Mouse (Mus musculus): ENCODE results near the gene Grin3b. TPM values are rescaled to one million over a fixed set of nuclear protein-coding genes. Genes with fewer than 3 reads are reported as not detected.

The Grin3b gene
- total and polyA plus RNA-seq, 3 experiments: 0.07 to 0.60 (median 0.44) TPM

DNA sequence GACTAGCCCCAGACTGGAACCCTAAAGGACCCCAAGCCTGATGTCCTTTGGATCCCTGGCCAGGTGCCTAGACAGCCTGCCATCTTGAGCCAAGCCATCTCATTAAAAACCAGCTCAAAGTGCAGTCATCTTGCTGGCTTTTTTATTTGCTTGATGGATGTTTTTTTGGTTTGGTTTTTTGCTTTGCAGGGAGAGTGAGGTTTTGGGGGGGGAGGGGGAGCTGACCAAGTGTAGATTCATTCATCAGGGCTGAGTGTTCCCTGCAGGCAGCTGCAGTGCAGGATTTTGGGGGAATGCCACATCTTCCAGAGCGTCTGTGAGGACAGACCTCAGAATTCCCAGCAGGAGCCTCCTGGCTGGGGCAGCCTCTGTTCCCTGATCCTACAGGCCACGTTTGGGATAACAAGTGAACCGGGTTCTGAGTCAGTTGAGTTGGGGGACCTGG, 1.4 kb upstream of the Grin3b start:
- peaks cover 7% of the 10 kb centered on the region; the same call in 1 of the 2 replicates for H3K27me3 ChIP-seq (ENCODE audit: insufficient read depth, low read length)
- H3K9me3 ChIP-seq (replicated peaks): peaks cover 4% of the 10 kb centered on the region
- DNase-seq (ENCODE audit: low spot score): no peak
- H3K4me1 ChIP-seq (ENCODE audit: insufficient read depth, low read depth, low read length): peaks cover 34% of the 10 kb centered on the region
- H3K4me3 ChIP-seq (ENCODE audit: low read depth, low read length): no peak overlapping the region
- ATAC-seq (ENCODE audit: extremely low read depth, insufficient number of reproducible peaks, low FRiP score, poor library complexity, severe bottlenecking): no peak
- peaks cover 79% of the 10 kb centered on the region for H3K36me3 ChIP-seq (replicated peaks)
- TF ChIP-seq TAL1 (conservative IDR thresholded peaks at IDR 0.05; ENCODE audit: low read depth, low read length): no peak
- TF ChIP-seq CTCF (IDR thresholded peaks at IDR 0.05; ENCODE audit: low read depth, low read length): no peak
- TF ChIP-seq GATA1 (IDR thresholded peaks at IDR 0.05; ENCODE audit: borderline replicate concordance, low read length): no peak
- no peak for TF ChIP-seq GATA2 (IDR thresholded peaks at IDR 0.05; ENCODE audit: borderline replicate concordance, low read depth, low read length)
- no peak for TF ChIP-seq POLR2AphosphoS5 (IDR thresholded peaks at IDR 0.05; ENCODE audit: insufficient replicate concordance, low read depth, low read length)

DNA sequence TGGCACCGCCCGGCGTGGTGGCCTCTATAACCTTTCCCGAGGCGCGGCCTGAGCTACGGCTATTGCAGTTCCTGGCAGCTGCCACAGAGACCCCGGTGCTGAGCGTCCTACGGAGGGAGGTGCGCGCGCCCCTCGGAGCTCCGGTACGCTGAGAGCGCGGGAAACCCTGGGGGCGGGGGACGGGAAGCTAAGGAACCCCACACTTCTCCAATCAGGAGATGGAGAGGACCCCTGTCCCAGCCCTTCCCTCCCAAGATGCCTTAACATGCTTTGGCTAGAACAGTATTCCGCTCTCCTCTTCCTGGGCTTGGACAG, 625 bp downstream of the Grin3b start:
- H3K27me3 ChIP-seq (ENCODE audit: insufficient read depth, low read length): peaks cover 10% of the 10 kb centered on the region; the same call in 1 of the 2 replicates
- H3K36me3 ChIP-seq (replicated peaks): peaks cover 79% of the 10 kb centered on the region
- DNase-seq (ENCODE audit: low spot score) (no peak), ATAC-seq (ENCODE audit: extremely low read depth, insufficient number of reproducible peaks, low FRiP score, poor library complexity, severe bottlenecking) (no peak)
- no peak overlapping the region for H3K4me3 ChIP-seq (ENCODE audit: low read depth, low read length)
- H3K9me3 ChIP-seq (replicated peaks): peaks cover 22% of the 10 kb centered on the region
- TF ChIP-seq CTCF (IDR thresholded peaks at IDR 0.05; ENCODE audit: low read depth, low read length) (no peak), POLR2AphosphoS5 (IDR thresholded peaks at IDR 0.05; ENCODE audit: insufficient replicate concordance, low read depth, low read length) (no peak), GATA2 (IDR thresholded peaks at IDR 0.05; ENCODE audit: borderline replicate concordance, low read depth, low read length) (no peak), GATA1 (IDR thresholded peaks at IDR 0.05; ENCODE audit: borderline replicate concordance, low read length) (no peak), TAL1 (conservative IDR thresholded peaks at IDR 0.05; ENCODE audit: low read depth, low read length) (no peak)
- peaks cover 31% of the 10 kb centered on the region for H3K4me1 ChIP-seq (ENCODE audit: insufficient read depth, low read depth, low read length)

DNA sequence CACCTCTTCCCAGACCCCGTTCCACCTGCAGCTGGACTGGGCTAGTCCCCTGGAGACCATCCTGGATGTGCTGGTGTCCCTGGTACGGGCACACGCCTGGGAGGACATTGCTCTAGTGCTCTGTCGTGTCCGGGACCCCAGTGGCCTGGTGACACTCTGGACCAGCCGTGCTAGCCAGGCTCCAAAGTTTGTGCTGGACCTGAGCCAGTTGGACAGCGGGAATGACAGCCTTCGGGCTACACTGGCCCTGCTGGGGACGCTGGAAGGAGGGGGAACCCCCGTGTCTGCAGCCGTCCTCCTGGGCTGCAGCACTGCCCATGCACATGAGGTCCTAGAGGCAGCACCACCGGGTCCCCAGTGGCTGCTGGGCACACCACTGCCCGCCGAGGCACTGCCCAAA, 2.3 kb downstream of the Grin3b start:
- no peak overlapping the region for H3K4me3 ChIP-seq (ENCODE audit: low read depth, low read length)
- ATAC-seq (ENCODE audit: extremely low read depth, insufficient number of reproducible peaks, low FRiP score, poor library complexity, severe bottlenecking): no peak
- DNase-seq (ENCODE audit: low spot score): no peak
- peaks cover 21% of the 10 kb centered on the region for H3K4me1 ChIP-seq (ENCODE audit: insufficient read depth, low read depth, low read length)
- H3K36me3 ChIP-seq (replicated peaks): peaks cover 79% of the 10 kb centered on the region
- TF ChIP-seq GATA2 (IDR thresholded peaks at IDR 0.05; ENCODE audit: borderline replicate concordance, low read depth, low read length): no peak
- TF ChIP-seq GATA1 (IDR thresholded peaks at IDR 0.05; ENCODE audit: borderline replicate concordance, low read length): no peak
- no peak for TF ChIP-seq POLR2AphosphoS5 (IDR thresholded peaks at IDR 0.05; ENCODE audit: insufficient replicate concordance, low read depth, low read length)
- no peak for TF ChIP-seq TAL1 (conservative IDR thresholded peaks at IDR 0.05; ENCODE audit: low read depth, low read length)
- peaks cover 13% of the 10 kb centered on the region; the same call in 1 of the 2 replicates for H3K27me3 ChIP-seq (ENCODE audit: insufficient read depth, low read length)
- peaks cover 39% of the 10 kb centered on the region for H3K9me3 ChIP-seq (replicated peaks)

DNA sequence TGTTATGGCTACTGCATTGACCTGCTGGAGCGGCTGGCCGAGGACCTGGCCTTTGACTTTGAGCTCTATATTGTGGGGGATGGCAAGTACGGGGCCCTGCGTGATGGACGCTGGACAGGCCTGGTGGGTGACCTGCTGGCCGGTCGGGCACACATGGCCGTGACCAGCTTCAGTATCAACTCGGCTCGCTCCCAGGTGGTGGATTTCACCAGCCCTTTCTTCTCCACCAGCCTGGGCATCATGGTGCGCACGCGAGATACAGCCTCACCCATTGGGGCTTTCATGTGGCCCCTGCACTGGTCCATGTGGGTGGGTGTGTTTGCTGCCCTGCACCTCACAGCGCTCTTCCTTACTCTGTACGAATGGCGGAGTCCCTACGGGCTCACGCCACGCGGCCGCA, 3.6 kb downstream of the Grin3b start:
- DNase-seq (ENCODE audit: low spot score): no peak
- Histone ChIP-seq H3K9me3 (replicated peaks) (peaks cover 52% of the 10 kb centered on the region), H3K36me3 (replicated peaks) (peaks cover 79% of the 10 kb centered on the region), H3K4me3 (ENCODE audit: low read depth, low read length) (no peak overlapping the region; the same call in 1 of the 2 replicates), H3K27me3 (ENCODE audit: insufficient read depth, low read length) (peaks cover 13% of the 10 kb centered on the region; the same call in 1 of the 2 replicates), H3K4me1 (ENCODE audit: insufficient read depth, low read depth, low read length) (peaks cover 15% of the 10 kb centered on the region)
- TF ChIP-seq CTCF (IDR thresholded peaks at IDR 0.05; ENCODE audit: low read depth, low read length) (no peak), TAL1 (conservative IDR thresholded peaks at IDR 0.05; ENCODE audit: low read depth, low read length) (no peak), GATA2 (IDR thresholded peaks at IDR 0.05; ENCODE audit: borderline replicate concordance, low read depth, low read length) (no peak), GATA1 (IDR thresholded peaks at IDR 0.05; ENCODE audit: borderline replicate concordance, low read length) (no peak), POLR2AphosphoS5 (IDR thresholded peaks at IDR 0.05; ENCODE audit: insufficient replicate concordance, low read depth, low read length) (no peak)
- no peak for ATAC-seq (ENCODE audit: extremely low read depth, insufficient number of reproducible peaks, low FRiP score, poor library complexity, severe bottlenecking)

DNA sequence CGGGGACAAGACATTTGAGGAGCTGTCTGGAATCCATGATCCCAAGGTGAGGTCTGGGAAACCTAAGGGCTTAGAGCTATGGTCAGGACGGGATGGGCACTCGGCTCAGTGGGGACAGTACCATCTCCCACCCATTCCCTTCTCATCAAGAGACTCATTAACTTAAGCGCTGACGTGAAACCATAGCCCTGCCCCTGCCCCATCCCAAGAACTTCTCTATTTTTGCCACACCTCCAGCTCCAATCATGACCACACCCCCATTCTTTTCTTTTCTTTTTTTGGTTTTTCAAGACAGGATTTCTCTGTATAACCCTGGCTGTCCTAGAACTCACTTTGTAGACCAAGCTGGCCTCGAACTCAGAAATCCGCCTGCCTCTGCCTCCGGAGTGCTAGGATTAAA, 4.2 kb downstream of the Grin3b start:
- Histone ChIP-seq H3K27me3 (ENCODE audit: insufficient read depth, low read length) (peaks cover 13% of the 10 kb centered on the region; the same call in 1 of the 2 replicates), H3K36me3 (replicated peaks) (peaks cover 79% of the 10 kb centered on the region), H3K9me3 (replicated peaks) (peaks cover 57% of the 10 kb centered on the region), H3K4me1 (ENCODE audit: insufficient read depth, low read depth, low read length) (peaks cover 21% of the 10 kb centered on the region), H3K4me3 (ENCODE audit: low read depth, low read length) (no peak overlapping the region)
- DNase-seq (ENCODE audit: low spot score) (no peak), ATAC-seq (ENCODE audit: extremely low read depth, insufficient number of reproducible peaks, low FRiP score, poor library complexity, severe bottlenecking) (no peak)
- TF ChIP-seq POLR2AphosphoS5 (IDR thresholded peaks at IDR 0.05; ENCODE audit: insufficient replicate concordance, low read depth, low read length) (no peak), TAL1 (conservative IDR thresholded peaks at IDR 0.05; ENCODE audit: low read depth, low read length) (no peak), GATA2 (IDR thresholded peaks at IDR 0.05; ENCODE audit: borderline replicate concordance, low read depth, low read length) (no peak), GATA1 (IDR thresholded peaks at IDR 0.05; ENCODE audit: borderline replicate concordance, low read length) (no peak), CTCF (IDR thresholded peaks at IDR 0.05; ENCODE audit: low read depth, low read length) (no peak)

DNA sequence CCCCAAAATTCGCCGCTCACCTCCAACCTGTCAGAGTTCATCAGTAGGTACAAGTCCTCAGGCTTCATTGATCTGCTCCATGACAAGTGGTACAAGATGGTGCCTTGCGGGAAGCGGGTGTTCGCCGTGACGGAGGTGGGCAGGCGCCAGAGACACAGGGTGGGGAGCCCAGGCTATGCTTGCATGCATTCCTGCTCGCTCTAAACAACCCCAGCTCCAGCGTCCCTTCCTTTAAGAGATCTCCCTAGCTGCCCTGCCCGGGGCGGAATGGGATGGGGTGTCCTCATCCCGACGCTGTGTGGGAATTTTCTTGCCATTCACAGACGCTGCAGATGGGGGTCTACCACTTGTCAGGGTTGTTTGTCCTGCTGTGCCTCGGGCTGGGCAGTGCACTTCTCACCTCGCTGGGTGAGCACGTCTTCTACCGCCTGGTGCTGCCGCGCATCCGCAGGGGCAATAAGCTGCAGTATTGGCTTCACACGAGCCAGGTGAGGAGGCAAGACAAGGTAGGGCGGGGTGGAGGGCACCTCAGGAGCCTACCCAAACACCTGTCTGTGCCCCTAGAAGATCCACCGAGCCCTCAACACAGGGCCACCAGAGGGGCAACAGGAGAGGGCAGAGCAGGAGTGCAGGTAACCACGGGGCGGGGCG, 5.7 kb downstream of the Grin3b start:
- Histone ChIP-seq H3K36me3 (replicated peaks) (peaks cover 87% of the 10 kb centered on the region), H3K4me3 (ENCODE audit: low read depth, low read length) (peak overlapping the region; percentile 36; the same call in 1 of the 2 replicates), H3K9me3 (replicated peaks) (peaks cover 58% of the 10 kb centered on the region), H3K4me1 (ENCODE audit: insufficient read depth, low read depth, low read length) (peaks cover 35% of the 10 kb centered on the region), H3K27me3 (ENCODE audit: insufficient read depth, low read length) (peaks cover 10% of the 10 kb centered on the region; the same call in 1 of the 2 replicates)
- TF ChIP-seq TAL1 (conservative IDR thresholded peaks at IDR 0.05; ENCODE audit: low read depth, low read length): no peak
- no peak for TF ChIP-seq GATA1 (IDR thresholded peaks at IDR 0.05; ENCODE audit: borderline replicate concordance, low read length)
- no peak for TF ChIP-seq GATA2 (IDR thresholded peaks at IDR 0.05; ENCODE audit: borderline replicate concordance, low read depth, low read length)
- TF ChIP-seq CTCF (IDR thresholded peaks at IDR 0.05; ENCODE audit: low read depth, low read length): no peak
- TF ChIP-seq POLR2AphosphoS5 (IDR thresholded peaks at IDR 0.05; ENCODE audit: insufficient replicate concordance, low read depth, low read length): no peak
- DNase-seq (ENCODE audit: low spot score): no peak
- no peak for ATAC-seq (ENCODE audit: extremely low read depth, insufficient number of reproducible peaks, low FRiP score, poor library complexity, severe bottlenecking)
